9 mouse cellular contexts compared by ENCODE assay signal in genomic region chr10:75104191-75105098, GRCm38 (mm10). TPM values are rescaled to one million over a fixed set of nuclear protein-coding genes. Genes with fewer than 3 reads are reported as not detected.
DNase-seq lines count a peak whose midpoint lies in the region; ATAC-seq and TF ChIP-seq lines count a peak whose summit lies in the region.
"Had no signal": no experiment of that assay in that cellular context is flagged by ENCODE, and none has a peak within 500 bp of the region (broad histone marks: within the 10 kb centered on the region; RNA-seq: fewer than 3 reads in every experiment).

No protein-coding gene starts in this region.

- no peak for TF ChIP-seq POLR2A in cerebellum, adult 2 months (IDR thresholded peaks at IDR 0.05; ENCODE audit: borderline replicate concordance, insufficient read depth, low read length)

- no peak overlapping the region for H3K4me3 ChIP-seq in cerebellum, adult 2 months (replicated peaks; ENCODE audit: insufficient read depth, low read depth, low read length)
- H3K4me3 ChIP-seq in midbrain, embryonic 11.5 days (ENCODE audit: low read depth, low read length), result no peak overlapping the region
- no peak overlapping the region for H3K4me3 ChIP-seq in midbrain, embryonic 16.5 days (ENCODE audit: low read depth, low read length)
- H3K4me3 ChIP-seq in limb, embryonic 15.5 days, result no peak overlapping the region
- H3K4me3 ChIP-seq in stomach, embryonic 14.5 days (ENCODE audit: low read depth, low read length), result no peak overlapping the region
- H3K4me3 ChIP-seq: neural tube, embryonic 12.5 days had no signal

- H3K9me3 ChIP-seq in midbrain, embryonic 11.5 days (ENCODE audit: control insufficient read depth, low read length), result no peaks in the 10 kb centered on the region
- no peaks in the 10 kb centered on the region for H3K9me3 ChIP-seq in midbrain, embryonic 16.5 days (replicated peaks; ENCODE audit: control insufficient read depth, low read length, poor library complexity, severe bottlenecking)
- H3K9me3 ChIP-seq in limb, embryonic 15.5 days, result no peaks in the 10 kb centered on the region
- H3K9me3 ChIP-seq in stomach, embryonic 14.5 days (ENCODE audit: control insufficient read depth, low read depth, low read length), result no peaks in the 10 kb centered on the region
- H3K9me3 ChIP-seq: neural tube, embryonic 12.5 days had no signal

- no peak for TF ChIP-seq CTCF in cerebellum, adult 2 months (IDR thresholded peaks at IDR 0.05; ENCODE audit: borderline replicate concordance, insufficient read depth, low read depth, low read length)

- DNase-seq in cerebellum, adult 2 months, result peak; percentile 30 to 51
- DNase-seq in midbrain, embryonic 11.5 days (ENCODE audit: low spot score, missing footprints), result no peak
- peak; percentile 99 for DNase-seq in heart, adult 11 months
- DNase-seq in spleen, postnatal 36 days (ENCODE audit: low spot score in 2 of 2), result no peak

- H3K27ac ChIP-seq in cerebellum, adult 2 months (ENCODE audit: insufficient read depth, low read length), result no peak overlapping the region
- no peak overlapping the region for H3K27ac ChIP-seq in midbrain, embryonic 11.5 days (ENCODE audit: low read depth, low read length)
- no peak overlapping the region for H3K27ac ChIP-seq in midbrain, embryonic 16.5 days (ENCODE audit: low read length)
- peak overlapping the region; percentile 60 for H3K27ac ChIP-seq in limb, embryonic 15.5 days
- peak overlapping the region; percentile 52; the same call in 1 of the 2 replicates for H3K27ac ChIP-seq in stomach, embryonic 14.5 days (ENCODE audit: low read length)
- H3K27ac ChIP-seq: neural tube, embryonic 12.5 days had no signal

- no peak overlapping the region for H3K9ac ChIP-seq in midbrain, embryonic 11.5 days (ENCODE audit: low read length)
- no peak overlapping the region for H3K9ac ChIP-seq in midbrain, embryonic 16.5 days (ENCODE audit: low read depth, low read length)
- H3K9ac ChIP-seq in limb, embryonic 15.5 days, result no peak overlapping the region
- H3K9ac ChIP-seq in stomach, embryonic 14.5 days (replicated peaks; ENCODE audit: low read depth, low read length), result no peak overlapping the region
- H3K9ac ChIP-seq: neural tube, embryonic 12.5 days had no signal

- no peaks in the 10 kb centered on the region for H3K36me3 ChIP-seq in midbrain, embryonic 11.5 days (ENCODE audit: control insufficient read depth, insufficient read depth, low read length)
- no peaks in the 10 kb centered on the region for H3K36me3 ChIP-seq in midbrain, embryonic 16.5 days (ENCODE audit: control insufficient read depth, insufficient read depth, low read length)
- no peaks in the 10 kb centered on the region for H3K36me3 ChIP-seq in limb, embryonic 15.5 days
- H3K36me3 ChIP-seq in stomach, embryonic 14.5 days (ENCODE audit: control insufficient read depth, insufficient read depth, low read length), result no peaks in the 10 kb centered on the region
- H3K36me3 ChIP-seq: neural tube, embryonic 12.5 days had no signal

- 40% methylated on average over 9 of the region's 9 CpGs for WGBS in cerebellum, adult 2 months
- WGBS in midbrain, embryonic 11.5 days, result 70% methylated on average over 9 of the region's 9 CpGs
- 70% methylated on average over 8 of the region's 9 CpGs for WGBS in midbrain, embryonic 16.5 days
- 43% methylated on average over 9 of the region's 9 CpGs for WGBS in limb, embryonic 15.5 days
- WGBS in stomach, embryonic 14.5 days, result 34% methylated on average over 9 of the region's 9 CpGs

- ATAC-seq in cerebellum, adult (ENCODE audit: insufficient number of reproducible peaks, low FRiP score, low TSS enrichment), result no peak
- ATAC-seq in midbrain, embryonic 11.5 days (ENCODE audit: low FRiP score), result peak; percentile 16; the same call in 1 of the 2 replicates
- no peak for ATAC-seq in midbrain, embryonic 16.5 days
- no peak for ATAC-seq in limb, embryonic 15.5 days (ENCODE audit: insufficient number of reproducible peaks, low FRiP score, low TSS enrichment, low read depth)
- ATAC-seq in stomach, embryonic 14.5 days (ENCODE audit: insufficient number of reproducible peaks, insufficient read depth, low FRiP score, low read depth), result peak; percentile 66

- H3K4me2 ChIP-seq in midbrain, embryonic 11.5 days, result no peak overlapping the region
- H3K4me2 ChIP-seq in midbrain, embryonic 16.5 days (ENCODE audit: low read length), result no peak overlapping the region
- H3K4me2 ChIP-seq in limb, embryonic 15.5 days, result no peak overlapping the region
- no peak overlapping the region for H3K4me2 ChIP-seq in stomach, embryonic 14.5 days (replicated peaks; ENCODE audit: low read depth, low read length)
- H3K4me2 ChIP-seq: neural tube, embryonic 12.5 days had no signal

- H3K4me1 ChIP-seq in cerebellum, adult 2 months (ENCODE audit: control insufficient read depth, insufficient read depth, low read length), result peaks cover 46% of the 10 kb centered on the region
- H3K4me1 ChIP-seq in midbrain, embryonic 11.5 days (ENCODE audit: control insufficient read depth, insufficient read depth, low read length), result peaks cover 15% of the 10 kb centered on the region
- H3K4me1 ChIP-seq in midbrain, embryonic 16.5 days (ENCODE audit: control insufficient read depth, insufficient read depth, low read length), result peaks cover 28% of the 10 kb centered on the region
- peaks cover 55% of the 10 kb centered on the region for H3K4me1 ChIP-seq in limb, embryonic 15.5 days
- peaks cover 39% of the 10 kb centered on the region for H3K4me1 ChIP-seq in stomach, embryonic 14.5 days (ENCODE audit: control insufficient read depth, insufficient read depth, low read length)

- no peaks in the 10 kb centered on the region for H3K27me3 ChIP-seq in cerebellum, adult 2 months (ENCODE audit: control insufficient read depth, insufficient read depth, low read length)
- no peaks in the 10 kb centered on the region for H3K27me3 ChIP-seq in midbrain, embryonic 11.5 days (ENCODE audit: control insufficient read depth, insufficient read depth, low read length)
- no peaks in the 10 kb centered on the region for H3K27me3 ChIP-seq in midbrain, embryonic 16.5 days (ENCODE audit: control insufficient read depth, insufficient read depth, low read depth, low read length)
- no peaks in the 10 kb centered on the region for H3K27me3 ChIP-seq in limb, embryonic 15.5 days
- H3K27me3 ChIP-seq in stomach, embryonic 14.5 days (ENCODE audit: control insufficient read depth, insufficient read depth, low read length), result no peaks in the 10 kb centered on the region
- H3K27me3 ChIP-seq: neural tube, embryonic 12.5 days had no signal

RNA-seq across cellular contexts. Expression of gene Bcr, which starts 44.1 kb away (rescaled TPM):
- polyA plus RNA-seq in cerebellum, adult 2 months (2012; rRNA removed), result 44.3 and 44.4 TPM in 2 replicates
- 7.6 and 9.0 TPM in 2 replicates for polyA plus RNA-seq in midbrain, embryonic 11.5 days (2014; fragmentation: Nextera tagmentation; extraction: Ambion mirVana)
- polyA plus RNA-seq in midbrain, embryonic 16.5 days (2015; fragmentation: Nextera tagmentation; extraction: Ambion mirVana), result 12.4 and 13.8 TPM in 2 replicates
- polyA plus RNA-seq in limb, embryonic 15.5 days (2015; fragmentation: Nextera tagmentation; extraction: Ambion mirVana), result 7.5 and 7.6 TPM in 2 replicates
- 8.6 and 11.9 TPM in 2 replicates for polyA plus RNA-seq in stomach, embryonic 14.5 days (2014; fragmentation: Nextera tagmentation; extraction: Ambion mirVana)

Comparison
In these comparisons a context has a peak if more than half of its experiments do, and no peak if none do; other contexts are left out.
1. ATAC-seq: peak in midbrain, embryonic 11.5 days (single experiment) and stomach, embryonic 14.5 days (single experiment); none in cerebellum, adult (single experiment), midbrain, embryonic 16.5 days (single experiment) and limb, embryonic 15.5 days (single experiment).
2. DNase-seq: peak in cerebellum, adult 2 months (2 of 2) and heart, adult 11 months (single experiment); none in midbrain, embryonic 11.5 days (single experiment) and spleen, postnatal 36 days (0 of 2).
3. H3K27ac ChIP-seq: peak in limb, embryonic 15.5 days (single experiment) and stomach, embryonic 14.5 days (single experiment); none in cerebellum, adult 2 months (single experiment), midbrain, embryonic 11.5 days (single experiment) and midbrain, embryonic 16.5 days (single experiment).